22 mouse cellular contexts compared by ENCODE assay signal in the genomic region with DNA sequence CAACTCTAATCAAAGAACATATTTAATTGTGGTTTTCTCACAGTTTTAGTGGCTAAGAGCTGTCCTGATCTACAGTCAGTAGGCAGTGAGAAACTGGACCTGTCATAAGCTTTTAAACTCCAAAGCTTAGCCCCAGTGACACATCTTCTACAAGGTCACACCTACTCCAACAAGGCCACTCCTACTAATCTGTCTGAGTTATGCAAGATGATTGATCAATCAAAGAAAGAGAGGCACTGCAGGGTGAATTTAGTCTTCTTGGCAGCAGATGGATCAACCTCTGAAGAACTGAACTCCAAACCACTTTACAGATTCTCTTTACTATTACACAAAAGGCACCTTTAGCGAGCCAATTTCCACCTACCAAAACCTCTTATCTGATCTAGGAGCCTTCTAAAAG. TPM values are rescaled to one million over a fixed set of nuclear protein-coding genes. Genes with fewer than 3 reads are reported as not detected.
"Had no signal": no experiment of that assay in that cellular context is flagged by ENCODE, and none has a peak within 500 bp of the region (broad histone marks: within the 10 kb centered on the region; RNA-seq: fewer than 3 reads in every experiment).

No protein-coding gene starts in this region.

- DNase-seq: lung, adult 2 months; lung, postnatal 14 days; lung, postnatal 36 days; right cerebral cortex, postnatal 14 days; thymus, adult 2 months; thymus, postnatal 25 days had no signal

RNA-seq across cellular contexts. Expression of a gene that starts 30.3 kb away (rescaled TPM):
- total RNA-seq: megakaryocyte progenitor cell, adult 5-6 weeks; midbrain, postnatal 0 days; monocyte, adult 5-6 weeks; neutrophil, adult 5-6 weeks had no signal
- polyA plus RNA-seq: lung, postnatal 0 days; macrophage; midbrain, embryonic 11.5 days; midbrain, embryonic 13.5 days; midbrain, embryonic 15.5 days; midbrain, postnatal 0 days; neural tube, embryonic 12.5 days; neural tube, embryonic 14.5 days; stomach, postnatal 0 days; testis, adult 2 months had no signal

RNA-seq across cellular contexts. Expression of a gene that starts 47.9 kb away (rescaled TPM):
- total RNA-seq: megakaryocyte progenitor cell, adult 5-6 weeks; midbrain, postnatal 0 days; monocyte, adult 5-6 weeks; neutrophil, adult 5-6 weeks had no signal
- polyA plus RNA-seq: lung, adult 2 months; lung, embryonic 15.5 days; lung, postnatal 0 days; macrophage; midbrain, embryonic 11.5 days; midbrain, embryonic 13.5 days; midbrain, embryonic 15.5 days; midbrain, postnatal 0 days; neural tube, embryonic 12.5 days; neural tube, embryonic 14.5 days; spleen, adult 2 months; stomach, embryonic 15.5 days; stomach, postnatal 0 days; testis, adult 2 months; thymus, adult 2 months had no signal

RNA-seq across cellular contexts. Expression of a gene that starts 55.6 kb away (rescaled TPM):
- total RNA-seq: megakaryocyte progenitor cell, adult 5-6 weeks; midbrain, postnatal 0 days; monocyte, adult 5-6 weeks; neutrophil, adult 5-6 weeks had no signal
- polyA plus RNA-seq: lung, adult 2 months; lung, embryonic 15.5 days; lung, postnatal 0 days; macrophage; midbrain, embryonic 11.5 days; midbrain, embryonic 13.5 days; midbrain, embryonic 15.5 days; midbrain, postnatal 0 days; neural tube, embryonic 12.5 days; neural tube, embryonic 14.5 days; spleen, adult 2 months; stomach, embryonic 15.5 days; stomach, postnatal 0 days; testis, adult 2 months; thymus, adult 2 months had no signal
